Mouse (Mus musculus): Measurements from ENCODE around the gene Tanc1.
"Not testable (repeated sequence)": the region's sequence is repeated elsewhere in the genome, so short reads cannot be mapped to it uniquely, and the experiment has no call there.

Tanc1 gene

GRCm38 (mm10) chr2:59611831-59612732, at the start of gene Tanc1:
Gene Tanc1 (plus strand): TSS chr2:59612042.
- peak; percentile 72 to 80 for DNase-seq (ENCODE audit: low spot score in 2 of 2)

GRCm38 (mm10) chr2:59562215-59562614, 49.6 kb upstream of the Tanc1 start:
- no peak for DNase-seq (ENCODE audit: low spot score in 2 of 2)

- no peak for DNase-seq (ENCODE audit: low spot score in 2 of 2)
Observed at GRCm38 (mm10) chr2:59562696-59563095, 49.1 kb upstream of the Tanc1 start.

- DNase-seq (ENCODE audit: low spot score in 2 of 2): not testable (repeated sequence)
Observed at GRCm38 (mm10) chr2:59564029-59564611, 47.7 kb upstream of the Tanc1 start.

- no peak for DNase-seq (ENCODE audit: low spot score in 2 of 2)
Observed at GRCm38 (mm10) chr2:59564947-59565346, 46.9 kb upstream of the Tanc1 start.

GRCm38 (mm10) chr2:59580939-59581338, 30.9 kb upstream of the Tanc1 start:
- no peak for DNase-seq (ENCODE audit: low spot score in 2 of 2)

GRCm38 (mm10) chr2:59583961-59584360, 27.9 kb upstream of the Tanc1 start:
- no peak for DNase-seq (ENCODE audit: low spot score in 2 of 2)

- DNase-seq (ENCODE audit: low spot score in 2 of 2): peak; percentile 18 to 71
Observed at GRCm38 (mm10) chr2:59587387-59588095, 24.3 kb upstream of the Tanc1 start.

GRCm38 (mm10) chr2:59588096-59588405, 23.8 kb upstream of the Tanc1 start:
- DNase-seq (ENCODE audit: low spot score in 2 of 2): no peak

GRCm38 (mm10) chr2:59593341-59593902, 18.4 kb upstream of the Tanc1 start:
- no peak for DNase-seq (ENCODE audit: low spot score in 2 of 2)

- no peak for DNase-seq (ENCODE audit: low spot score in 2 of 2)
Observed at GRCm38 (mm10) chr2:59594095-59594494, 17.7 kb upstream of the Tanc1 start.

- DNase-seq (ENCODE audit: low spot score in 2 of 2): no peak
Observed at GRCm38 (mm10) chr2:59596545-59596944, 15.3 kb upstream of the Tanc1 start.

GRCm38 (mm10) chr2:59598286-59598685, 13.6 kb upstream of the Tanc1 start:
- DNase-seq (ENCODE audit: low spot score in 2 of 2): no peak

- DNase-seq (ENCODE audit: low spot score in 2 of 2): no peak
Observed at GRCm38 (mm10) chr2:59598894-59599293, 12.9 kb upstream of the Tanc1 start.

GRCm38 (mm10) chr2:59599338-59600111, 12.3 kb upstream of the Tanc1 start:
- no peak for DNase-seq (ENCODE audit: low spot score in 2 of 2)

- no peak for DNase-seq (ENCODE audit: low spot score in 2 of 2)
Observed at GRCm38 (mm10) chr2:59600123-59600840, 11.6 kb upstream of the Tanc1 start.

GRCm38 (mm10) chr2:59600980-59601379, 10.9 kb upstream of the Tanc1 start:
- DNase-seq (ENCODE audit: low spot score in 2 of 2): no peak

GRCm38 (mm10) chr2:59601452-59601851, 10.4 kb upstream of the Tanc1 start:
- no peak for DNase-seq (ENCODE audit: low spot score in 2 of 2)

- DNase-seq (ENCODE audit: low spot score in 2 of 2): no peak
Observed at GRCm38 (mm10) chr2:59608958-59609357, 2.9 kb upstream of the Tanc1 start.

GRCm38 (mm10) chr2:59611216-59611810, 529 bp upstream of the Tanc1 start:
- DNase-seq (ENCODE audit: low spot score in 2 of 2): no peak

All from right cerebral cortex, postnatal 36 days (tissue).